Mouse (Mus musculus) embryonic fibroblast, embryonic 13.5 days (primary cell): ENCODE measurements around the gene Rnps1.

Experiments used
- CTCF ChIP-seq: IDR thresholded peaks from 2 replicates; pipeline ENCODE4 v1.5.1; 2011; ENCODE audit warnings: mild to moderate bottlenecking, control low read depth, low read length, moderate library complexity, borderline replicate concordance; ENCODE audit not compliant: insufficient read depth
- POLR2A ChIP-seq: IDR thresholded peaks from 2 replicates; pipeline ENCODE4 v1.6.1; 2011; ENCODE audit warnings: low read depth, mild to moderate bottlenecking, control low read depth, low read length, moderate library complexity

DNA sequence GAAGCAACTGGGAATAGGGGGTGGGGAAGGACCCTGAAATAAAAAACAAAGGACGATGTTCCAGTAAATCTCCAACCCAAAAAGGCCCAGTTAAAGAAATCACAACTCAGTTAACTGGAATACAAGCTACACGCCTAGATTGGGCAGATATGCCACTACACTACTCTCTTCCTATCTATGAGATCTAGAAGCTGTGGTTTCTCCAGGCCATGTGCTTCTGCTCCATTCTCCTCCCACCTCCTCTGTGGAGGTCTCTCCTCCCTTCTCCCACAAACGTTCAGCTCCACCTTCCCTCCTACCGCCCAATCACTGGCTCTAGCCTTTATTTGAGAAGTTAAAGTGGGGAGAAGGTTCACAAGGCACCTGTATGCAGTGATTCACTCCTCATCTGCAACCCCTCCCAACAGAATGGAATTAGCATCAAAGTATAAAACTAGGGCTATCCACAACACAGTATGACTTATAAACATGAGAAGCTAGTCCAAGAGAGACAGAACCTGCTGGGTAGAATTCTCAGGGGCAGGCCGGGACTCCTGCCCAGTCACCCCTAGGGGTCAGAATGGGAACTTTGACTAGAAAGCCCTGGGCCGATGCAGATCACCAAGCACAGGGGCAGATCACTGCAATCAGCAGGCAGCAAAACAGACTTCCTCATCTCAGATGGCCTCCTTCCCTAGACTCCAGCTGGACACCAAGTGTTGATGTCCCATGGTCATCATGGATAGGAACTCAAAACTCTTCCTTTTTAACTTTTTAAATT, 49.2 kb downstream of the Rnps1 start:
- no peak for TF ChIP-seq POLR2A
- no peak for TF ChIP-seq CTCF
